Mouse (Mus musculus) heart, adult 2 months (tissue): ENCODE results near the gene Slc38a9.

Experiments
- CTCF ChIP-seq: fragments of 200-600 bp; IDR thresholded peaks from 2 replicates; pipeline ENCODE4 v1.8.1; 2022; ENCODE audit warnings: antibody characterized with exemption, mild to moderate bottlenecking, moderate library complexity
- POLR2A ChIP-seq: fragments of 200-500 bp; IDR thresholded peaks from 2 replicates; pipeline ENCODE4 v1.6.1; 2011; ENCODE audit warnings: mild to moderate bottlenecking, low read depth, low read length, control low read depth; ENCODE audit not compliant: insufficient read depth

DNA sequence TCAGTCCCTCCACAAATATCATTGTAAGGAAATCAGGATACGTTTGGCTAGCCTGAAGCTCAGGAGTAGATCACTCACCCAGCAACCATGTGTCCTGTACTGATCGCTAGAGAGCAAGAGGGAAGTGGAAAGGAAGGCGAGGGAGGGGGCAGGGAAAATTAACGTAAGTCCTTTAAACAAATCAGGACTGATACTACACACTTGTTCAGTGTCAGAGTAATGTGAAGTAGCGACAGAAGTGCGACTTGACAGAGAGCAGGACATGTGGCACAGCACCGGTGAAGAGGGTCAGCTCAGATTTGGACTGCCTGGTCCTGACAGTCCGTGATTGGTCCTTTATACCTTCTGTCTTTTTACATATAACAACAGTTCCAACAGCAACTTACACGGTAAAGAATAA lies 6.7 kb downstream of the Slc38a9 start:
- TF ChIP-seq POLR2A (no peak), CTCF (no peak)
